Mouse (Mus musculus): ENCODE measurements around the gene Sned1. TPM values are rescaled to one million over a fixed set of nuclear protein-coding genes. Genes with fewer than 3 reads are reported as not detected.

The Sned1 gene
- polyA plus RNA-seq, 1 experiment from 2014 or later: 4.0 TPM

DNA sequence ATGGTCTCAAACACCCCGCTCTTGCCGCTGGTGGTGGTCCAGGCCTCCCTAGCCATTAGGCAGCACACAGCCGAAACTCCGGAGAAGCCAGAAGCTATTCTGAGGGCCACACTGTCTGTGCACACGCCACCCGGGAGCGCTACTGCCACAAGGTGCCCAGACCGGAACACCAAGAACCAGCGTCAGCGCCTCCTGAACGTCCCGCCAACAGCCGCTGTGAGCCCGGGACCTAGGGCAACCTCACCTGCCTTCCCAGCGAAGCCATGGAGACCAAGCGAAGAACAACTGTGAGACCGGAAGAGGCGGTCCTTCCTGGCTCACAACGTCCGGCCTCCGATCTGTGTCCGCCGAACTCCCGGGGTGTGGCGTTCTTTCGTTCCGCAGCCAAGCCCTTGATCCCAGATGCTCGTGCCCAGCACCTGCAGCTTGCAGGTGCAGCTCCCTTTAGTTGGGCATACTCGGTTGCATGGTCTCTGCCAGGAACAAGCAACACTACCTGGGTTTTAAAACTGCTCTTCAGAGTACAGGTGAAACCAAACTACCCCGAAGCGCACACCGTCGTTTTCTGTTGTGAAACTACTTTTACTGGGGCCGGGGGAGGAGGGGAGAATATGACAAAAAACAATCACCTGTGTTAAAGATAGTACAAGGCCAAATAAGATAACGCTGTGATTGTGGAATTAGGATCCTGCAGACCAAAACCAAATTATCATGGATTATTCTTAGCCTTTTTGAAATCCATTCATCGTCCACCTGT is 70.1 kb downstream of the Sned1 start, which contains the start of gene Mterf4:
Gene Mterf4 (minus strand): TSS at position 335 of the 757 bp plus-strand sequence.
- peak; percentile 93 for ATAC-seq (ENCODE audit: low FRiP score)
- no peaks in the 10 kb centered on the region for H3K27me3 ChIP-seq (ENCODE audit: control insufficient read depth, insufficient read depth, low read length)
- WGBS: 8% methylated on average over 36 of the region's 36 CpGs
- H3K36me3 ChIP-seq (ENCODE audit: control insufficient read depth, insufficient read depth, low read length): 0 out of 2 replicates have a peak, but pooled peaks cover 1% of the 10 kb centered on the region
- peak within 1 kb of the TSS; percentile 47 for H3K9ac ChIP-seq (ENCODE audit: low read depth, low read length)
- peak; percentile 89 for DNase-seq (ENCODE audit: low spot score)
- H3K4me2 ChIP-seq (replicated peaks; ENCODE audit: low read depth, low read length): peak within 1 kb of the TSS; percentile 54
- H3K4me3 ChIP-seq (ENCODE audit: low read depth, low read length): peak within 1 kb of the TSS; percentile 54
- no peaks in the 10 kb centered on the region for H3K9me3 ChIP-seq (ENCODE audit: control insufficient read depth, low read length)
- H3K4me1 ChIP-seq (replicated peaks; ENCODE audit: control insufficient read depth, insufficient read depth, low read length): no peaks in the 10 kb centered on the region
- H3K27ac ChIP-seq (ENCODE audit: low read depth, low read length): no peak within 1 kb of the TSS

DNA sequence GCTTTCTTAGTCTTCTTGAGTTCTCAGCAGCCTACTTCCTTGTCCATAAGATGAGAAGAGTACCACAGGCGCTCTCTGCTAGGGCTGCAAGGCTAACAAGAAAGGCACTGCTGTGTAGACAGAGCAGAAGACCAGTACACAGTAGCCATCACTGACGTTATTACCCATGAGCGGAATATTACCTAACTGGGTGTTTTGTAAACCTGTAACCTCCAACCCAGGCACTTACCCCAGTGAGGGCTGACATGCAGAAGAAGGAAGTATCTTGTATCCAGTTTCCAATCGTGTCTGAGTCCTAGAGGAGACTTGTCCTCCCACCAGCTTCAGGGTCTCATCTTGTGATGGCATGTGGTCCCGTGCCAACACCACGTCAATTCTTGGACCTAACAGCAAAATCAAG is 88.3 kb downstream of the Sned1 start:
- Histone ChIP-seq H3K4me1 (replicated peaks; ENCODE audit: control insufficient read depth, insufficient read depth, low read length) (no peaks in the 10 kb centered on the region; the same call in 1 of the 2 replicates), H3K4me2 (replicated peaks; ENCODE audit: low read depth, low read length) (no peak overlapping the region), H3K36me3 (ENCODE audit: control insufficient read depth, insufficient read depth, low read length) (0 out of 2 replicates have a peak, but pooled peaks cover 7% of the 10 kb centered on the region), H3K27me3 (ENCODE audit: control insufficient read depth, insufficient read depth, low read length) (no peaks in the 10 kb centered on the region), H3K27ac (ENCODE audit: low read depth, low read length) (no peak overlapping the region), H3K4me3 (ENCODE audit: low read depth, low read length) (no peak overlapping the region), H3K9ac (ENCODE audit: low read depth, low read length) (no peak overlapping the region), H3K9me3 (ENCODE audit: control insufficient read depth, low read length) (no peaks in the 10 kb centered on the region)
- no peak for ATAC-seq (ENCODE audit: low FRiP score)
- DNase-seq (ENCODE audit: low spot score): no peak
- WGBS: 91% methylated on average over 6 of the region's 6 CpGs

DNA sequence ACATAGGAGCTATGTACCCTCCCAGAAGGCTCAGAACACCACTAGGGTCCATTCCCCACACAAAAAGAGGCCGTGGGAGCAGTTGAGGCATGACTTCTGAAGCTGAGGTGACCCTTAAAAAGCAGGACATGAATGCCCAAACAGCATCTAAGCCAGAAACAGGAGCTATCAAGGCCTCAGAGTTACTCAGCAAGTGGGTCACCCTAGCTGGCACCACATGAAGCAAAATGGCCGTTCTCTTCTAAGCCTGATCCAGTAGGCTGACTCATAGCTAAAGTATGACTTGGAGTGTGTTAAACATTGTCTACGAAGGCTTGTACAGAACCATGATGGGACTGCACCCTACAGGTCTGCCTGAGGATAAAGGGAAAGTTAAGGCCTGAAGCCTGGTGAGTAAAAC is 90.8 kb downstream of the Sned1 start:
- Histone ChIP-seq H3K4me1 (replicated peaks; ENCODE audit: control insufficient read depth, insufficient read depth, low read length) (no peaks in the 10 kb centered on the region; the same call in 1 of the 2 replicates), H3K27ac (ENCODE audit: low read depth, low read length) (no peak overlapping the region), H3K9me3 (ENCODE audit: control insufficient read depth, low read length) (no peaks in the 10 kb centered on the region), H3K27me3 (ENCODE audit: control insufficient read depth, insufficient read depth, low read length) (no peaks in the 10 kb centered on the region), H3K36me3 (ENCODE audit: control insufficient read depth, insufficient read depth, low read length) (0 out of 2 replicates have a peak, but pooled peaks cover 7% of the 10 kb centered on the region), H3K4me2 (replicated peaks; ENCODE audit: low read depth, low read length) (no peak overlapping the region), H3K9ac (ENCODE audit: low read depth, low read length) (no peak overlapping the region), H3K4me3 (ENCODE audit: low read depth, low read length) (no peak overlapping the region)
- DNase-seq (ENCODE audit: low spot score) (no peak), ATAC-seq (ENCODE audit: low FRiP score) (no peak)
- 90% methylated on average over 3 of the region's 3 CpGs for WGBS

DNA sequence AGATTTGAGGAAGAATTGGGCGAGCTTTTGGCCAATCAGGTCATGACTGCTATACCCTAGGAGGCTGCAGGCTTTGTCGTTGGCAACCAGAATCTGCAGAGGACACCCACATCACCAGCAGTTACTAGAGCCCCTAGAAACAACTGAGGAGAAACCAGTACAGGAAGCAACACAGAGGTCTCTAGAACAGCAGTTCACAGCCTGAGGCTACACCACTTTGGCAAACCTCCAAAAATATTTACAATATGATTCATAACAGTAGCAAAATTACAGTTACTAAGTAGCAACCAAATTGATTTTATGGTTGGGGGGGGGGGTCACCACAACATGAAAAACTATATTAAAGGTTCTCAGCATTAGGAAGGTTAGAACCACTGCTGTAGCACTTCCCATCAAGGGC is 99.0 kb downstream of the Sned1 start:
- Histone ChIP-seq H3K4me2 (replicated peaks; ENCODE audit: low read depth, low read length) (no peak overlapping the region), H3K27me3 (ENCODE audit: control insufficient read depth, insufficient read depth, low read length) (no peaks in the 10 kb centered on the region), H3K9me3 (ENCODE audit: control insufficient read depth, low read length) (no peaks in the 10 kb centered on the region), H3K36me3 (ENCODE audit: control insufficient read depth, insufficient read depth, low read length) (0 out of 2 replicates have a peak, but pooled peaks cover 3% of the 10 kb centered on the region), H3K9ac (ENCODE audit: low read depth, low read length) (no peak overlapping the region), H3K4me3 (ENCODE audit: low read depth, low read length) (no peak overlapping the region), H3K4me1 (replicated peaks; ENCODE audit: control insufficient read depth, insufficient read depth, low read length) (no peaks in the 10 kb centered on the region), H3K27ac (ENCODE audit: low read depth, low read length) (no peak overlapping the region)
- WGBS: 82% methylated on average over 2 of the region's 2 CpGs
- DNase-seq (ENCODE audit: low spot score) (no peak), ATAC-seq (ENCODE audit: low FRiP score) (no peak)

DNA sequence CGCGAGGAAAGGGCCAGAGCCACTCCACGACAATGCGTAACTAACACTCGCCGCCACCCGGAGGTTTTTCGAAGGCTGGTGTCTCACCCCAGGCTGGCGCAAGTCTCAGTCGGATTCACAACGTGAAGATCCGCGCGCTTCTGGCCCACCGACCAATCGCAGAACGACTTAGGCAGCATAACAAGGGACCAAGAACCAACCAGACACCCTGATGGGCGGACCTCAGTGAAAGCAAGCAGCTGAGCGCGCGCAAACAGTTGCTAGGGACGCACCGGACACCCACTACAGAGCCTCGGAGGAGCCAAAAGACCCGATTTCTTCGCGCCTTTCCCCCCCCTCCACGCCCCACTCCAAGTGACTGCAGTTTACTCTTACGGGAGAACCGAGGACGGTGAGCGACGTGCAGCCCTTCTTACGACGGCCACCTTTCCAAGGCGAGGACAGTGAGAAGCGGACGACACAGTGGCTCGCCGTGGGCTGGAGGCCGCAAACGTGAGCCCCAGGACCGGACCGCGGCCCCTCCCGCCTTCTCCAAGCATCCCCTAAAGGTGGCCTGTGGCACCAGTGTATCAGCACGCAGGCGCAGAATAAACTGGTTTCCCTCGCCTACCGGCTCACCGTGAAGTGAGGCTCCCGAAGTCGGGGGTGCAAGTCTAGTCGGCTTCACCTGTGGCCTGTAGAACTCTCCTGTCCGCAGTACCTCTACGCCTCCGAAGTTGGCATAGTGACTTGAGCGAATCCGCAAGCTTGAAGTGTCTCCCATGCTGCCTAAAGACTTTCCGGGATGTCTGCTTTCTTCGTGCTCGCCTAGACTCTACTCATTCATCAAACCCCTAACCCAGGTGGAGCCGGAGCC is 107.2 kb downstream of the Sned1 start, which contains the start of the genes Ppp1r7 and Pask:
Gene Ppp1r7 (plus strand): TSS at position 207 of the 856 bp plus-strand sequence.
Gene Pask (minus strand): TSS at position 835 of the 856 bp plus-strand sequence.
- peak; percentile 98 for DNase-seq (ENCODE audit: low spot score)
- Histone ChIP-seq H3K27ac (ENCODE audit: low read depth, low read length) (peak within 1 kb of the TSS; percentile 51), H3K4me2 (replicated peaks; ENCODE audit: low read depth, low read length) (peak within 1 kb of the TSS; percentile 74), H3K4me1 (replicated peaks; ENCODE audit: control insufficient read depth, insufficient read depth, low read length) (0 out of 2 replicates have a peak, but pooled peaks cover 2% of the 10 kb centered on the region), H3K4me3 (ENCODE audit: low read depth, low read length) (peak within 1 kb of the TSS; percentile 89), H3K9me3 (ENCODE audit: control insufficient read depth, low read length) (no peaks in the 10 kb centered on the region), H3K27me3 (ENCODE audit: control insufficient read depth, insufficient read depth, low read length) (no peaks in the 10 kb centered on the region), H3K9ac (ENCODE audit: low read depth, low read length) (peak within 1 kb of the TSS; percentile 83), H3K36me3 (ENCODE audit: control insufficient read depth, insufficient read depth, low read length) (no peaks in the 10 kb centered on the region)
- peak; percentile 95 for ATAC-seq (ENCODE audit: low FRiP score)
- under 1% methylated on average over 63 of the region's 63 CpGs for WGBS

DNA sequence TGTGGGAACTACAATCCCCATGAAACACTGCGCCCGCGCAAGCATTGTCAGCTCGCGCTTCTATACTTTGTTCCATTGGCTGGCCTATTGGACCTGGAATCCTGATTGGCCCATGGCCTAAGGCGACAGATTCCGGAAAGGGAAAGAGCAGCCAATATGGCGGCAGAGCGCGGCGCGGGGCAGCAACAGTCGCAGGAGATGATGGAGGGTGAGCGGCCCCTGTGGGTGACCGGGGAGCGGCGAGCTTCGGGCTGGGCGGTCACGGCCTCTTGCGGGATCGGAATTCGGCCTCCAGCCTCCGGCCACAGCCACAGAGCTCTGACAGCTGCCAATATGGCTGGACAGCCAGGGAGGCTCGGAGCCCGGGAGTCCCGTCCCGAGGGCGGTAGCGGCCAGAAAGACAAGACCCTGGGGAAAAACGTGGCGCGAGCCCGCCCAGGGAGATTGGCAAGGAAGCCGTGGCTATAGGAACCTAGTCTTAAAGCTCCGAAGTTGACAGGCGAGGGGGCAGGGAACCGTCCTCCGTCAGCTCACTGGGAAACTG is 107.9 kb downstream of the Sned1 start:
- peak overlapping the region; percentile 89 for H3K4me3 ChIP-seq (ENCODE audit: low read depth, low read length)
- peak; percentile 92 for DNase-seq (ENCODE audit: low spot score)
- under 1% methylated on average over 39 of the region's 39 CpGs for WGBS
- H3K4me2 ChIP-seq (replicated peaks; ENCODE audit: low read depth, low read length): peak overlapping the region; percentile 74
- H3K9ac ChIP-seq (ENCODE audit: low read depth, low read length): peak overlapping the region; percentile 83
- no peaks in the 10 kb centered on the region for H3K27me3 ChIP-seq (ENCODE audit: control insufficient read depth, insufficient read depth, low read length)
- 0 out of 2 replicates have a peak, but pooled peaks cover 2% of the 10 kb centered on the region for H3K4me1 ChIP-seq (replicated peaks; ENCODE audit: control insufficient read depth, insufficient read depth, low read length)
- no peaks in the 10 kb centered on the region for H3K36me3 ChIP-seq (ENCODE audit: control insufficient read depth, insufficient read depth, low read length)
- peak overlapping the region; percentile 21; the same call in 1 of the 2 replicates for H3K27ac ChIP-seq (ENCODE audit: low read depth, low read length)
- H3K9me3 ChIP-seq (ENCODE audit: control insufficient read depth, low read length): no peaks in the 10 kb centered on the region
- peak; percentile 96 for ATAC-seq (ENCODE audit: low FRiP score)

DNA sequence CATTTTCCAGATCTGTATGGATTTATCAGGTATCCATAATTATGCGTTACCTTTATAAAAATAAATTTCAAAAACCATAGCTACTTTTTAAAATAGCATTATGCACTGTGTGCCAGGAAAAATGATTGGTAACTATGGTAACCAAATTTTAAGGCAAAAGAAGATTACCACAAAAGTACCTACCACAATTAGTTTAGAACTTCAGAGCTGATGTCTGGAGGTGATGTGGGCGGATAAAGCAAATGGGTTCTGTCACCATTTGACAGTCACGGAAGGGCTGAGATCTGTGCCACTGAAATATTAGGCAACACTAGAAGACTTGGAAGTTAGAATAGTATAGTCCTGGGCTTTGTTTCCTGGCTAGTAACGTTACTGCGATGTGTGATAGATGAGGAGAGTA is 111.5 kb downstream of the Sned1 start:
- Histone ChIP-seq H3K4me1 (replicated peaks; ENCODE audit: control insufficient read depth, insufficient read depth, low read length) (0 out of 2 replicates have a peak, but pooled peaks cover 2% of the 10 kb centered on the region), H3K9me3 (ENCODE audit: control insufficient read depth, low read length) (no peaks in the 10 kb centered on the region), H3K36me3 (ENCODE audit: control insufficient read depth, insufficient read depth, low read length) (0 out of 2 replicates have a peak, but pooled peaks cover 6% of the 10 kb centered on the region), H3K27ac (ENCODE audit: low read depth, low read length) (no peak overlapping the region), H3K9ac (ENCODE audit: low read depth, low read length) (no peak overlapping the region), H3K4me3 (ENCODE audit: low read depth, low read length) (no peak overlapping the region), H3K27me3 (ENCODE audit: control insufficient read depth, insufficient read depth, low read length) (no peaks in the 10 kb centered on the region), H3K4me2 (replicated peaks; ENCODE audit: low read depth, low read length) (no peak overlapping the region)
- DNase-seq (ENCODE audit: low spot score): no peak
- WGBS: 95% methylated on average over 5 of the region's 5 CpGs
- ATAC-seq (ENCODE audit: low FRiP score): no peak

DNA sequence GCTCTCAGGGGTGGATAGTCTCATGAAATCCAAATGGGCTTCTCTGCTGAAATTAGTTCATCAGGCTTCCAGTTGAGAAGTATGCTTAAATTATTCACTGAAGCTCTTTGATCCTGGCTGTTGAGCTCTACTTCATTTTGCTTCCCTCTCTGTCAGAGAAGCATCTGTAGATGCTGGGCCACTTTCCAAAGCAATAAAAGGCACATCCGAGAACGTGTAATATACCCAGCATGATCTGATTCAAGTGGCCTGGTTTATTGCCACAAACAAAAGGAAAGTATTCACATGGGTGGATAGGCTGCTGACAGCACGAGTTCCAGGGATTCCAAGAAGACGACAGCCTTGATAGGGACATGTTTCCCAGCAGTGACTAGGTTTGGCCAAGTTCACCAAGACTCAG is 114.1 kb downstream of the Sned1 start:
- Histone ChIP-seq H3K9ac (ENCODE audit: low read depth, low read length) (no peak overlapping the region), H3K27ac (ENCODE audit: low read depth, low read length) (no peak overlapping the region), H3K27me3 (ENCODE audit: control insufficient read depth, insufficient read depth, low read length) (no peaks in the 10 kb centered on the region), H3K4me3 (ENCODE audit: low read depth, low read length) (no peak overlapping the region), H3K36me3 (ENCODE audit: control insufficient read depth, insufficient read depth, low read length) (0 out of 2 replicates have a peak, but pooled peaks cover 6% of the 10 kb centered on the region), H3K9me3 (ENCODE audit: control insufficient read depth, low read length) (no peaks in the 10 kb centered on the region), H3K4me2 (replicated peaks; ENCODE audit: low read depth, low read length) (no peak overlapping the region), H3K4me1 (replicated peaks; ENCODE audit: control insufficient read depth, insufficient read depth, low read length) (no peaks in the 10 kb centered on the region)
- ATAC-seq (ENCODE audit: low FRiP score) (no peak), DNase-seq (ENCODE audit: low spot score) (no peak)
- WGBS: 78% methylated on average over 4 of the region's 4 CpGs
